Mouse (Mus musculus) kidney, adult 2 months (tissue): ENCODE measurements around the gene Cebpe.

ENCODE experiments used
- CTCF ChIP-seq: fragments of 200-500 bp; conservative IDR thresholded peaks from 2 replicates; pipeline ENCODE4 v1.5.1; 2011; ENCODE audit warnings: low read depth, mild to moderate bottlenecking, control low read depth, low read length, moderate library complexity, mixed read lengths; ENCODE audit not compliant: insufficient read depth, insufficient read length
- POLR2A ChIP-seq: fragments of 200-500 bp; IDR thresholded peaks from one replicate; pipeline ENCODE4 v1.6.1; 2011; ENCODE audit warnings: low read depth, low read length, control low read depth

- no peak for TF ChIP-seq POLR2A
- TF ChIP-seq CTCF = no peak
These were observed 29.6 kb downstream of the Cebpe start for GRCm38 (mm10) chr14:54682396-54682795.
